Mouse (Mus musculus): ENCODE data around the gene 1810062G17Rik.

The 1810062G17Rik gene

DNA sequence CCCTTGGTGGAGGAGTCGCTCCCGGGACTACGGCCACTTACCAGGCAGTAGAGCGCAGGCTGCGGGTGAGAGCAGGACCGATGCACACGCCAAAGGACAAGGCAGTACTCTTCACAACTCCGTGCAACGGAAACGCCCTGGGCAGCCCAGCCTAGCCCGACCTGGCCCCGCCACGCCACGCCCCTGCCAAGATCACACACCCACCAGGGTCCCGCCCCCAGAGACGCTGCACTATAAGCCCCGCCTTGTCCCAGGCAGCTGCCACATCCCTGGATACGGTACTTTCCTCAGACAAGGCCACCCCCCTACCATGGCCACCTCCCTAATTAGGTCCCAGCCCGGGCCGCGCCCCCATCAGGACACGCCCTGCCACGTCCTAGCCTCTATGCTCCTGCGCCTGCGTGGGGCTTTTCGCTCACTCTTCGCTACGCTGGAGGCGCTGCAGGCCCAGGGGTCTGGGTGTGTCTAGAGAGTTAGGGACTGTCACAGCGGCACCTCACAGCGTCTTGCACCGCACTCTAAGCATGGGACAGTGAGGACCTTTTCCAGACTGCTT lies at the start of gene 1810062G17Rik, which contains the start of gene Anxa5:
TSS of gene 1810062G17Rik (plus strand) at position 406 of the 556 bp plus-strand sequence.
TSS of gene Anxa5 (minus strand) at position 363 of the 556 bp plus-strand sequence.
- DNase-seq = peak; percentile 95

DNA sequence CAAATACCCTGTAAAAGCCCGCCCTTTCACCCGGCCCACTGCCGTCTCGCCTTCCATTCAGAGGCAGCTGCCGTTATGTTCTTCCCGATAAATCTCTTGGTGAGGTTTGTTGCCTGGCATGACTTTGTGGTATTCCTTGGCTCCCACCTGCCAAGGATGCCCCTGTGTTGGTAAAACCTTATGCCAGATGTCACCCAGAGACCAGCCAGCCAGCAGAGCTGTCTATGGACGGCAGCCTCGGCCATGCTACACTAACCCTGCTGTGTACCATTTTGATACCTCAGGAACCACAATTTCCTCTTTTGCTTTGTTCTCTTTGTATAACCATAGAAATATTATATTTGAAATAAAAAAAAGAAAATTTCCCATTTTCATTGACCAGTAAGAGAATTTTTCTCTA lies 48.4 kb upstream of the 1810062G17Rik start:
- no peak for DNase-seq

GRCm38 (mm10) chr3:36430360-36430759 lies 45.4 kb upstream of the 1810062G17Rik start:
- no peak for DNase-seq

GRCm38 (mm10) chr3:36440280-36440679 lies 35.5 kb upstream of the 1810062G17Rik start:
- DNase-seq = no peak

- DNase-seq = peak; percentile 29
These were observed 33.3 kb upstream of the 1810062G17Rik start for GRCm38 (mm10) chr3:36442426-36442825.

GRCm38 (mm10) chr3:36446041-36446440 lies 29.7 kb upstream of the 1810062G17Rik start:
- no peak for DNase-seq

GRCm38 (mm10) chr3:36446506-36446905 lies 29.2 kb upstream of the 1810062G17Rik start:
- no peak for DNase-seq

DNA sequence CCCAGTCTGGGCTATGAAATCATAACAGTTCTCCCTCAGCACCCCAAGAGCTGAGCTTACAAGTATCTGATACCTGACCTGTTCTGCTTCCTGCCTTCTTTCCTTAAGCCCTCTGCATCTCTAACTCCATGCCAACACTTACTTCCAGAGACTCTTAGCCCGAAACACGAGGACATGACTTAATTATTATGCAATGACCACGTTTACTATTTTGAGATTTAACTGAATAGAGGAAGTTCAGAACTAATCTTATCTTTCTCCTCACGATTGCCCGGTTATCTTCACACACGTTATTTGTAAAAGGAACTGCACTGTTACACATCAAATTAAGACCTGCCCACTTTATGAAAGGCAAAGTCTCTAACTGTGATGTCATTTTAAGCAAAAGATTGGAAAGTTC lies 28.8 kb upstream of the 1810062G17Rik start:
- no peak for DNase-seq

DNA sequence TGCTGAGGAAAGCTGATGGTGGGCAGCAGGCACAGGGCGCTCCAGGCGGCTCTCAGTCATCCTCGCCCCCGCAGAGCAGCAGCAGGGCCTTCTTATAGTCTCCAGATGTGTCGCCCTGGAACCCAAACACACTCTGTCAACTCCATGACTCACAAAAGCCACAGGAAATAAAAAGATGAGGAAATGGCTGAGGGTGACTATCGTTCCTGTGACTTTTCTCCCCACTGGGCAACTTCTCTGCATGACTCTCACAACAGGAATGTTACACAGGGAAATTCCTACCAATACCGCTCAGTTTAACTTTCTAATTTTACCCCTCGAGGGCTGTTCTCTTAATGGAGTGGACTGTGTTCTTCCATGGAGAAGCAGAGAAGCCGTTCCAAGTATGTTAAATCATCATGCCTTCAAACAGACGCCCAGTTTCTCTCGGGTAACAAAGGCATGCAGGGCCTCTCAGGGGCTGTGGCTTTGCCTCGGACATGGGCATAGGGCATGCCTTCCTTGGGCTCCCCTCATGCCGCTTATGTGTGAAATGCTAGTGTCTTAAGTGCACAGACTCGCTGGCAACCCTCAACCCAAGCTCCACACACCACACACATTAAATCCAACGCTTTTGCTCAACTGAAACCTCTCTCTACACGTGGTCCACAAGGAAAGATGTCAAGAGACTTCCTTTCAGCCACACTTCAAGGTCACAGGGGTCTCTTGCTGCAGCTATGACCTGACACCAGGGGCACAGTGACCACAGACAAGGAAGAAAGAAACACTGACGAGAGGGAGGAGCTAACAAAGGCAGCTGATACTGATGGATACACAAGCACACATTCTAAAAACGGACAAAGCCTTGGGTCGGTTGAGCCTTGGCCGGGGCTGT lies 26.2 kb upstream of the 1810062G17Rik start:
- no peak for DNase-seq

GRCm38 (mm10) chr3:36452502-36452901 lies 23.2 kb upstream of the 1810062G17Rik start:
- DNase-seq = no peak

GRCm38 (mm10) chr3:36455124-36455523 lies 20.6 kb upstream of the 1810062G17Rik start:
- no peak for DNase-seq

DNA sequence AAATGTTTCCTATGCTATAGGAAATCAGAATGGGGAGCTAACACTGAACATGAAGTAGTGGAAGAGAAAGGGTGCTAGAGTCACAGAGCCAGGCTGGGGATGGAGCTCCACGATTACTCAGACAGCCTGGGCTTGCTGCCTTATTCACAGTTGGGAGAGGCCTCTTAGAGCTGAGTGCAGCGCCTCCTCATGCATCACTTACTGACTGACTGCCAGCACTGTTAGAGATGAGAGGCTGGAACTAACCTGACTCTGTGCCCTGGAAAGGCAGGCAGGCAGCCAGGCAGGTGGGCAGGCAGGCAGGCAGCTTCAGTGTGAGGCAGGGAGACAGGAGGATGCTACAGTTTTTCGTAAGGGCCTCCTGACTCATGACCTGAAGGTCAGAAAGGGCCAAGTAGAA lies 20.2 kb upstream of the 1810062G17Rik start:
- DNase-seq = no peak

DNA sequence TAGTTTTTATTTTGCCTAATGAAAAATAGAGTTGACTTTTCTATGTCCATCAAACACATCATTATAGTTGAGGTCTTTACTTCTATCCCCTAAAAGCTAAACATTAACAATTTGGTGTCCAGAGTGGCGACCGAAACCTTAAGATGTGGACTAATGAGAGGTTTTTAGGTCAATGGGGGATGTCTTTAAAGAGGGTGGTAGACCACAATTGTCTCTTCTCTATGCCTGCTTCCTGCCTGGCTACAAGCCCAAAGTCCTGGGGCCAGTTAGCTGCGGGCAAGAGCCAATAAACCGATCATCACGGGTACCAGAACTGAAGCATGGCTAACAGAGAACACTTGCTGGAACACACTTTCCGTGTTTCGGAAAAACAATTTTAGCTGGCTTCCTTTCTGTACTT lies 15.0 kb upstream of the 1810062G17Rik start:
- DNase-seq = no peak

GRCm38 (mm10) chr3:36461819-36462218 lies 13.9 kb upstream of the 1810062G17Rik start:
- no peak for DNase-seq

DNA sequence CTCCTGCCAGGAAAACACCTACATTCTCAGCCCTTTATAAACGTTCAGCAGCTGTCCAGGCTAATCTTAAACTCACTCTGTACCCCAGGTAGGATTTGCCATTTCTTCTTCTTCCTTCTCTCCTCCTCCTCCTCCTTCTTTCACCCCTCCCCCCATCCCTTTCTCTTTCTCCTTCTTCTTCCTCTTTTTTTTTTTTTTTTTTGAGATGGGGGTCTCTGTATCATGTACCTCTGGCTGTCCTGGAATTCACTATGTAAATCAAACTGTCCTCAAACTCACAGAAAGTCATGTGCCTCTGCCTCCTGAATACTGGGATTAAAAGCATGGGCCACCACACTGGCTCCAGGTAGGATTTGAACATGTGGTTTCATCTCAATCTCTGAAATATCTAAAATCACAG lies 13.4 kb upstream of the 1810062G17Rik start:
- no peak for DNase-seq

DNA sequence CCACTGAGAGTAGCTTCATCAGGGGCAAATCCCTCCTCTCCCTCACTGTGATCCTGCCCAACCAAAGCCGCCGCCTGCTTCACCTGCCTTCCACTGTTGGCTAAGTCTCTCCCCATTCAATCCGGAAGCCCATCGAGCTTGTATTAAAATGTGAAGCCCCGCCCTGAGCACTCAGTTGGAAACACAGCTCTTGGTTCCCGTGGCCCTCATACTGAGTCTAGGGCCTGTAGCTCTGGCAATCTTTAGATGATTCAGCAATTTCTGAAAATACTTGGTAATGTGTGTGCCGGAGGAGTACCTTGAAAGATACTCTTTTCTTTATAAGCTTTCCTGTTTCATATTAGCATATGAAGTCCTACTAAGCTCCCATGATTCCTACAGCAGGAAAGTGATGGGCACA lies 10.2 kb upstream of the 1810062G17Rik start:
- DNase-seq = no peak

- no peak for DNase-seq
These were observed 8.1 kb upstream of the 1810062G17Rik start for GRCm38 (mm10) chr3:36467632-36468031.

GRCm38 (mm10) chr3:36468871-36469270 lies 6.9 kb upstream of the 1810062G17Rik start:
- DNase-seq = no peak

DNA sequence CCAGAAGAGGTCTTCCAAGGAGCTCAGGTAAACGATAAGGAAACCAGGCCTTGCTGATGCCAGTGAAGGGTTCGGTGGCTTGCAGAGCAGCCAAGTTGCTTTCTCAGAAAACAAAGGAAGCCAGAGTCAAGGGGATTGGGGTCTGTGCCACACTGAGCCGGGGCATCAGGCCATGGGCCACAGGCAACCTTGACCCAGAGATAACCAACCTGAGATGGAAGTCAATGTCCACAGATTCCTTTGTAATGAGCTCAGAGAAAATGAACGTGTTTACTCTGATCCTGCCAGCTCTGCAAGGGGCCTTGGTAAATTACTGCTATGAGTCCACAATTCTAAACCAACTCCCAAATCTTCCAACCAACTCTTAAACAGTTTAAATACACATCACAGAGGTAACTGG lies 3.9 kb upstream of the 1810062G17Rik start:
- DNase-seq = no peak

- no peak for DNase-seq
These were observed 2.5 kb upstream of the 1810062G17Rik start for GRCm38 (mm10) chr3:36473222-36473621.

DNA sequence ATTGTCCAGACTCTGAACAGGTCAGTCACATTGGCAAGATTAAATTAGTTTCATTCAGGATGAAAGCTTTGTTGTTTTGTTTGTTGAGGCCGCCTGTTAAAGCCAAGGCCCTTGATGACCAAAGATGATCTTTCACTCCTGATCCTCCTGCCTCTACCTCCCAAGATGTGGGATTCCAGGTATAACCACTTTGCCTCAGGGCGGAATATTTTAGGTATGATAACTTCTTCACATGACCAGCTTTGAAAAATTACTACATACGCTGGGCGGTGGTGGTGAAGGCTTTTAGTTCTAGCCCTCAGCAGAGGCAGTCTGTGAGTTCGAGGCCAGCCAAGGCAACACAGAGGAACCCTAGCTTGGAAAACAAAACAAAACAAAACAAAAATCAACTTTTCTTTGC lies 1.3 kb upstream of the 1810062G17Rik start:
- no peak for DNase-seq

DNA sequence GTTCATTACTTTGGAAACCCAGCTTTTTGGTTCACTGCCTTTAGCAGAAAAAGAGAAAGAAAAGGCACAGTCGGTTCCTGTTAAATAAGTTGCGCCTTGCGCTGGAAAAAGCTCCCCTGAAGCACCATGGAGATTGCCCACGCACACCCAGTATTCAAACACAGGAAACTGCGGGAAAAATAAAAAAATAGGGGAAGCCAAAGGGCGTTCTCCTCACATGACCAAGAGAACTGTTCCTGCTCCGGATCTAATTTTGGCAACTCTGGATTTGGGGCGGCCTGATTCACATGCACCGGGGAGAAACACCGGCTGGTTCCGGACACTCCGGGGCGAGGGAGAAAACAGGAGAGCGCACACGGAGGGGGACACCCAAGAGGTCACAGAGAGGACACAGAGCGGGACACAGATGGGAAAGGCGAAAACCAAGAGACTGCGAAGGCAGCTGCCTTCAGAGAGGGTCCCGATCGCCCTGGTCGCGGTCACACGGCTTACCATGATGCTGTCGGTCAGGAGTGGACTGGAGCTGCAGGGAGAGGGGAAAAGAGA lies 726 bp upstream of the 1810062G17Rik start:
- DNase-seq = no peak

GRCm38 (mm10) chr3:36476261-36477155 lies 771 bp downstream of the 1810062G17Rik start:
- DNase-seq = no peak

All from liver (tissue).